Mouse (Mus musculus) MEL (cell line): ENCODE measurements around the gene Unc13c. TPM values are rescaled to one million over a fixed set of nuclear protein-coding genes. Genes with fewer than 3 reads are reported as not detected.

Experiments used
- DNase-seq: peaks from one replicate; pipeline ENCODE4 v3.0.0; 2011; ENCODE audit warnings: low read depth, low spot score
- H3K27ac ChIP-seq: 2 replicates; pipeline ENCODE4 v1.5.1; 2012; ENCODE audit warnings: low read depth, mild to moderate bottlenecking, control low read depth, low read length, moderate library complexity; ENCODE audit not compliant: control insufficient read depth
- H3K27me3 ChIP-seq, 2 experiments: fragments of 150-350 bp in 1 of 2; sonication (generic) in 1 of 2; 2 replicates each; pipeline ENCODE4 v1.6.1; 2012; ENCODE audit warnings: low read length in 2 of 2, mild to moderate bottlenecking in 2 of 2, improper control_type of control experiment in 1 of 2, moderate library complexity in 1 of 2; ENCODE audit not compliant: insufficient read depth in 2 of 2, control insufficient read depth in 1 of 2
- H3K36me3 ChIP-seq, 2 experiments: 2 replicates each; pipeline ENCODE4 v1.6.1; 2012 to 2014; ENCODE audit warnings: low read length in 2 of 2, improper control_type of control experiment in 1 of 2, inconsistent platforms in 1 of 2, mild to moderate bottlenecking in 1 of 2; ENCODE audit not compliant: insufficient read depth in 2 of 2, control insufficient read depth in 1 of 2
- H3K4me1 ChIP-seq, 2 experiments: fragments of 150-350 bp in 1 of 2; sonication (generic) in 1 of 2; 2 replicates each; pipeline ENCODE4 v1.6.1; 2012; ENCODE audit warnings: low read length in 2 of 2, improper control_type of control experiment in 1 of 2, mild to moderate bottlenecking in 1 of 2; ENCODE audit not compliant: insufficient read depth in 2 of 2, control insufficient read depth in 1 of 2
- H3K4me3 ChIP-seq, 2 experiments: fragments of 150-350 bp in 1 of 2; sonication (generic) in 1 of 2; 2 replicates each; pipeline ENCODE4 v1.5.1; 2012; ENCODE audit warnings: low read depth in 2 of 2, low read length in 2 of 2, mild to moderate bottlenecking in 2 of 2, moderate library complexity in 2 of 2, control low read depth in 1 of 2, improper control_type of control experiment in 1 of 2; ENCODE audit not compliant: control insufficient read depth in 1 of 2, insufficient read depth in 1 of 2
- H3K79me2 ChIP-seq: 2 replicates; pipeline ENCODE4 v1.6.1; 2012; ENCODE audit warnings: mild to moderate bottlenecking, low read length, moderate library complexity; ENCODE audit not compliant: control insufficient read depth, poor library complexity, insufficient read depth
- H3K9ac ChIP-seq: 2 replicates; pipeline ENCODE4 v1.6.1; 2012; ENCODE audit warnings: low read depth, mild to moderate bottlenecking, control low read depth, low read length, moderate library complexity; ENCODE audit not compliant: control insufficient read depth, poor library complexity, severe bottlenecking
- H3K9me3 ChIP-seq: fragments of 150-350 bp; sonication (generic); replicated peaks from 2 replicates; pipeline ENCODE4 v1.6.1; 2012; ENCODE audit warnings: mild to moderate bottlenecking, low read length, improper control_type of control experiment, moderate library complexity; ENCODE audit not compliant: insufficient read depth
- BHLHE40 ChIP-seq: IDR thresholded peaks from 2 replicates; pipeline ENCODE4 v1.6.1; 2012; ENCODE audit warnings: low read depth, mild to moderate bottlenecking, inconsistent platforms, low read length, improper control_type of control experiment, borderline replicate concordance
- CTCF ChIP-seq, 3 experiments: IDR thresholded peaks in 2 of 3; conservative IDR thresholded peaks in 1 of 3; 2 replicates each; pipeline ENCODE4 v1.5.1; 2011 to 2012; ENCODE audit warnings: low read length in 3 of 3, low read depth in 2 of 3, mild to moderate bottlenecking in 2 of 3, improper control_type of control experiment in 1 of 3, inconsistent platforms in 1 of 3, mixed read lengths in 1 of 3, moderate library complexity in 1 of 3; ENCODE audit not compliant: control insufficient read depth in 1 of 3, insufficient read depth in 1 of 3, poor library complexity in 1 of 3, severe bottlenecking in 1 of 3
- GABPA ChIP-seq: IDR thresholded peaks from 2 replicates; pipeline ENCODE4 v1.6.1; 2012; ENCODE audit warnings: low read depth, mild to moderate bottlenecking, inconsistent platforms, low read length, improper control_type of control experiment, moderate library complexity
- KAT2A ChIP-seq: conservative IDR thresholded peaks from 2 replicates; pipeline ENCODE4 v1.6.1; 2012; ENCODE audit warnings: low read depth, low read length, improper control_type of control experiment, inconsistent platforms
- MXI1 ChIP-seq: IDR thresholded peaks from 2 replicates; pipeline ENCODE4 v1.6.1; 2011; ENCODE audit warnings: mild to moderate bottlenecking, low read depth, low read length, improper control_type of control experiment
- RAD21 ChIP-seq: IDR thresholded peaks from 2 replicates; pipeline ENCODE4 v1.6.1; 2011; ENCODE audit warnings: mild to moderate bottlenecking, low read depth, low read length, improper control_type of control experiment
- TBP ChIP-seq: IDR thresholded peaks from 2 replicates; pipeline ENCODE4 v1.8.0; 2011; ENCODE audit warnings: low read depth, low read length, improper control_type of control experiment
- polyA plus RNA-seq, 2 experiments: library from polyadenylated mRNA; stranded (reverse) in 1 of 2; unstranded in 1 of 2; fragments of >175 nt in 1 of 2; fragments of >200 nt in 1 of 2; gene quantifications; 2 replicates each; pipeline versions ENCODE4 v1.2.1 to v1.2.4; 2012; ENCODE audit warnings: low replicate concordance in 2 of 2, low read depth in 1 of 2; ENCODE audit not compliant: insufficient read length in 2 of 2, insufficient read depth in 1 of 2, missing spikeins in 1 of 2
- total RNA-seq: library from RNA; depleted of rRNA; stranded (reverse); fragments of 300-350 nt; gene quantifications from 2 replicates; pipeline ENCODE4 v1.2.3, GENCODE M21; 2012

The Unc13c gene
- total and polyA plus RNA-seq, 3 experiments = not detected

DNA sequence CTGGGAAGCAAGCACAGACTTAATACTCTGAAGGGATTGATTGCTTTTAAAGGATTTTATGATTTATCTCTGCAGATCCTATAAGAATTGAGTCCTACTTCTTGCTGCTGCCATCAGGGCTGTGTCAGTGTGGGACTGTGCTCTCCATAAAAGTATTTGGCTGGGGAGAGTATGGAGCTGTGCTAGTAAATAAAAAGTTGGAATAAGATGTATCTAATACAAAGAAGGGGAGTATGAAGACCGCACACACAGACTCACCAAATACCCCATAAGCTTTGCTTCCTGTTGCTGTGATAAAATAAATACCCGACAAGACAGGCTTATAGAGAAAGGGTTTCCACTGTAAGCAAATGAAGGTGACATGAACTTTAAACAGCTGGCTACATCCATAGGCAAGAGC is 298.7 kb downstream of the Unc13c start:
- Histone ChIP-seq H3K27ac (no peak overlapping the region), H3K4me1 (no peaks in the 10 kb centered on the region), H3K4me3 (no peak overlapping the region), H3K79me2 (no peaks in the 10 kb centered on the region), H3K9me3 (no peaks in the 10 kb centered on the region), H3K27me3 (no peaks in the 10 kb centered on the region), H3K36me3 (no peaks in the 10 kb centered on the region), H3K9ac (no peak overlapping the region)
- TF ChIP-seq MXI1 = no peak
- DNase-seq = no peak

DNA sequence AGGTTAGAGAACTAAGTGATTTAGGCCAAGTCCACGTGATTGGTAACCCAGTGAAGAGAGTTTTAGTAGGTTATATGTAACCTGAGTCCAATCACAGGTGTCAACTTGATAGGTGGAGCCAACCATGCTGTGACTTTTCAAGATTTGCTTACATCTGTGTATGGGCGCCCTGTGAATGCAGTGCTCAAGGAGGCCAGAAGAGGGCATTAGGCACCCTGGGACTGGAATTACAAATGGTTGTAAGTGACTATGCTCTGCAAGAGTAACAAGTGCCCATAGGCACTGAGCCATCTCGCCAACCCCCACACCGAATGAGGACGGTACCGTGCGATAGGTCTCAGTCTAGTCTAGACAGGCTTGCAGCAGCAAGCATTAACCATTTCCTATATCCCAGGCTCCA is 305.9 kb downstream of the Unc13c start:
- no peak overlapping the region for H3K27ac ChIP-seq
- no peaks in the 10 kb centered on the region for H3K4me1 ChIP-seq
- H3K4me3 ChIP-seq = no peak overlapping the region
- H3K9me3 ChIP-seq = no peaks in the 10 kb centered on the region
- H3K79me2 ChIP-seq = no peaks in the 10 kb centered on the region
- no peaks in the 10 kb centered on the region for H3K36me3 ChIP-seq
- H3K27me3 ChIP-seq = no peaks in the 10 kb centered on the region
- no peak for DNase-seq
- H3K9ac ChIP-seq = no peak overlapping the region
- TF ChIP-seq BHLHE40 (no peak), RAD21 (no peak), TBP (no peak), KAT2A (no peak)

DNA sequence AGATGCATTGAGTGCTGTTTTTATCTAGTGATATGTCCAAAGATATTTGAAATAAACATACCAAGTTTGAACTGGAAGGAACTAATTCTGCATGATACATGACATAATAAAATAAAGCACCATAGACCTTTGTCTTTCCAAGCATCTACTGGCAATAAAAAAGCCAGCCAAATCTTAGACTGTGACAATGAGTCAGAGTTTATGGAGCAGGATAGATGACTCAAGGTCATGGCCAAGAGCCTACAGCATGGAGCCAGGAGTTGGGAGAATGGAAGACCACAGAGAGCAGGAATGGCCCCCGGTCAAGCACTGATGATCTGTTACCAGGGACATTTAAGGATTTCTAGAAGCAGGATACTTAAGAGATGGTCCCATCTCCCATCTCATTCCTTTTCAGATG is 319.7 kb downstream of the Unc13c start:
- Histone ChIP-seq H3K79me2 (no peaks in the 10 kb centered on the region), H3K4me3 (no peak overlapping the region), H3K36me3 (no peaks in the 10 kb centered on the region), H3K27me3 (no peaks in the 10 kb centered on the region), H3K9ac (no peak overlapping the region), H3K9me3 (no peaks in the 10 kb centered on the region), H3K27ac (no peak overlapping the region), H3K4me1 (no peaks in the 10 kb centered on the region)
- no peak for DNase-seq
- no peak for TF ChIP-seq GABPA

DNA sequence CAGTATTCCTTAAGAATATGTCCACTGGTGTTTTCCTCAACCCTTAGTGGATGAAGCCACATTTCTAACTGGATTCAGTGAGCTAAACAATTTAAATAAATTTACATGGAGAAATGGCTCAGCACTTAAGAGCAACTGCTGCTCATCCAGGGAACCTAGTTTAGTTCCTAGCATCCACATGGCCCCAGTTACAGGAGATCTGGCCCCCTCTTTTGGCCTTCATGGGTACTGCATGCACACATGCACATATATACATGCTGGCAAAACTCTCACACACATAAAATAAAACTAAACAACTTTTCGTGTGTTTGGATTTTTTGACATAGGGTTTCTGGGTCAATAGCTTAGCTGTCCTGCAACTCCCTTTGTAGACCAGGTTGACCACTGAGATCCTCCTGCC is 330.6 kb downstream of the Unc13c start:
- Histone ChIP-seq H3K9me3 (no peaks in the 10 kb centered on the region), H3K4me1 (no peaks in the 10 kb centered on the region), H3K79me2 (no peaks in the 10 kb centered on the region), H3K36me3 (no peaks in the 10 kb centered on the region), H3K4me3 (no peak overlapping the region), H3K27ac (no peak overlapping the region), H3K27me3 (no peaks in the 10 kb centered on the region), H3K9ac (no peak overlapping the region)
- DNase-seq = peak; percentile 2
- no peak for TF ChIP-seq GABPA
- peak in 1 of 3 experiments; percentile 12; a peak in 2 of 6 replicates for TF ChIP-seq CTCF (IDR thresholded peaks at IDR 0.05 in 2 of 3, conservative IDR thresholded peaks at IDR 0.05 in 1 of 3; ENCODE audit: control insufficient read depth in 1 of 3, insufficient read depth in 1 of 3, low read depth in 2 of 3, low read length in 3 of 3, poor library complexity in 1 of 3, severe bottlenecking in 1 of 3)
